Mouse (Mus musculus): Measurements from ENCODE around the gene Tfe3. TPM values are rescaled to one million over a fixed set of nuclear protein-coding genes. Genes with fewer than 3 reads are reported as not detected.
"Not testable (repeated sequence)": the region's sequence is repeated elsewhere in the genome, so short reads cannot be mapped to it uniquely, and the experiment has no call there.

The Tfe3 gene
- polyA plus RNA-seq, 1 experiment, result 81.6 TPM

DNA sequence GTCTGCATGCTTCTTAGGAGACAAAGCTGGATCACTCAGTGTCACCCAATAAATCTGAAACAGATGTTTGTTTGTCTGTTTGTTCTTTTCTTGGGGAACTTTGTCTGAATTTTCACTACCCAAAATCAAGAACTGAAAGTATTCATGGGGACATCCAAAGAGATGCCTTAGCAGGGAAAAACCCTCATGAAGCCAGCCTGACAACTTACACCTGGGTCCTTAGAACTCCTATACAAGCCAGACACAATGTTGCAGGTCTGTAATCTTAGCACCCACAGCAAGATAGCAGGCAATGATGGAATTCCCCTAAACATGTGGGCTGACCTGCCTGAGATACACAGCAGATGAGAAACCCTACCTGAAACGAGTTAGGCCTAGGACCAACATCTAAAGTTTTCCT, 17.4 kb upstream of the Tfe3 start:
- Histone ChIP-seq H3K9me3 (replicated peaks; ENCODE audit: control insufficient read depth, insufficient read depth, low read length, poor library complexity, severe bottlenecking) (no peaks in the 10 kb centered on the region), H3K36me3 (ENCODE audit: control insufficient read depth, insufficient read depth, low read length, poor library complexity, severe bottlenecking) (no peaks in the 10 kb centered on the region), H3K27ac (ENCODE audit: insufficient read depth, low read length) (no peak overlapping the region), H3K27me3 (ENCODE audit: control insufficient read depth, insufficient read depth, low read length, poor library complexity, severe bottlenecking) (no peaks in the 10 kb centered on the region), H3K4me1 (ENCODE audit: control insufficient read depth, insufficient read depth, low read length) (peaks cover 1% of the 10 kb centered on the region), H3K9ac (ENCODE audit: low read depth, poor library complexity, severe bottlenecking) (no peak overlapping the region), H3K4me3 (ENCODE audit: low read depth, low read length) (no peak overlapping the region)
- TF ChIP-seq EP300 (IDR thresholded peaks at IDR 0.05; ENCODE audit: insufficient read depth, low read depth, low read length) (no peak), POLR2A (IDR thresholded peaks at IDR 0.05; ENCODE audit: insufficient read depth, low read length) (no peak), CTCF (IDR thresholded peaks at IDR 0.05; ENCODE audit: low read depth, low read length) (no peak)

DNA sequence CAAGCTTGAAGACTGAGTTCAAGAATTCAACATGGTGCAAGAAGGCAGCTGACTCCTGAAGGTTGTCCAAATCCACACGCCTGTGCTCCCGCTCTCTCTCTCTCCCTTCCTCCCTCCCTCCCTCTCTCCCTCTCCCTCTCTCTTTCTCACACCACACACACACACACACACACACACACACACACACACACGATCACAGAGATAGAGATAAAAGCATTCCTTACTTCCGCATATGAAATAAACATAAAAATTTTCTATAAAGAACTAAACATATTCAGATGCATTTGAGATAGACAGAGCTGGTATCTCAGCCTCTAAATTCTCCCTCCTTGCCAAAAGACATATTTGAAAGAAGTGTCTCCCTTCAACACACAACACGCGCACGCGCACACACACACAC, 16.9 kb upstream of the Tfe3 start:
- H3K9me3 ChIP-seq (replicated peaks; ENCODE audit: control insufficient read depth, insufficient read depth, low read length, poor library complexity, severe bottlenecking), result no peaks in the 10 kb centered on the region
- no peak overlapping the region for H3K27ac ChIP-seq (ENCODE audit: insufficient read depth, low read length)
- H3K27me3 ChIP-seq (ENCODE audit: control insufficient read depth, insufficient read depth, low read length, poor library complexity, severe bottlenecking), result no peaks in the 10 kb centered on the region
- peaks cover 1% of the 10 kb centered on the region for H3K4me1 ChIP-seq (ENCODE audit: control insufficient read depth, insufficient read depth, low read length)
- no peak overlapping the region for H3K9ac ChIP-seq (ENCODE audit: low read depth, poor library complexity, severe bottlenecking)
- H3K36me3 ChIP-seq (ENCODE audit: control insufficient read depth, insufficient read depth, low read length, poor library complexity, severe bottlenecking), result no peaks in the 10 kb centered on the region
- H3K4me3 ChIP-seq (ENCODE audit: low read depth, low read length), result no peak overlapping the region
- TF ChIP-seq EP300 (IDR thresholded peaks at IDR 0.05; ENCODE audit: insufficient read depth, low read depth, low read length) (no peak), POLR2A (IDR thresholded peaks at IDR 0.05; ENCODE audit: insufficient read depth, low read length) (no peak), CTCF (IDR thresholded peaks at IDR 0.05; ENCODE audit: low read depth, low read length) (no peak)

DNA sequence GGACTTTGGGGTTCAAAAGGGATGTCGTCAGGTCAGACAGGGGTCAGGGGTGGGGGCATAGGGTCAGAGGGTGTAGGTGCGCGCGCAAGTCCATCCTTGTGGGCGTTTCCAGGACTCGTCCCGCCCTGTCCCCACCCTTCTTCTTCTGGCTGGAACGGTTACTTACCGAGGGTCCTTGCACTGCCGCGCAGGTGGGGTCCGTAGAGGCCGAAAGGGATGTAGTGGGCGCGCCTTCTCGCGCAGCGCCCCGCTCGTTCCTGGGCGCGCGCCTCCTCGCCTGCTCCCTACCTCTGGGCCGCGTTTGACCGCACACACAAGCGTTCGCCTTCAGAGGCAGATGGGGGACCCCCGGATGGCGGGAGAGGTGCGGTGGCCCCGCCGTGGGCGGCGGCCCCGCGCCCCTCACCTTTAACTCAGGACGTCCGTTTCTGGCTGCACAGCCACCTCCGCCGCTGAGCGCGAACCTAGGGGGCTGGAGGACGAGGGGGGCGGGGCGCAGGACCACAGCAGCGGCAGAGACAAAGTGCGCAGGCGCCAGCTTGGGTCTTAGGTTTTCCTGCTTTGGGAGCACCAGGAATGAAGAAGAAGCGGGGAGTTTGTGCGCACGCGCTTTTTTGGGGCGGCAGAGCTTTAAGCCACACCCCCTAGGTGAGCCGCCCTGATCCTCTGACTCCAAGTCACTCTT, 11.8 kb upstream of the Tfe3 start, which contains the start of gene Ccdc120:
Gene Ccdc120 (minus strand): TSS at position 474 of the 685 bp plus-strand sequence.
- TF ChIP-seq POLR2A (IDR thresholded peaks at IDR 0.05; ENCODE audit: insufficient read depth, low read length) (no peak), EP300 (IDR thresholded peaks at IDR 0.05; ENCODE audit: insufficient read depth, low read depth, low read length) (0 out of 2 replicates have a peak, but pooled peaks have one; percentile 9)
- H3K27me3 ChIP-seq (ENCODE audit: control insufficient read depth, insufficient read depth, low read length, poor library complexity, severe bottlenecking), result no peaks in the 10 kb centered on the region
- peak within 1 kb of the TSS; percentile 58 for H3K27ac ChIP-seq (ENCODE audit: insufficient read depth, low read length)
- no peaks in the 10 kb centered on the region for H3K9me3 ChIP-seq (replicated peaks; ENCODE audit: control insufficient read depth, insufficient read depth, low read length, poor library complexity, severe bottlenecking)
- no peaks in the 10 kb centered on the region for H3K4me1 ChIP-seq (ENCODE audit: control insufficient read depth, insufficient read depth, low read length)
- H3K4me3 ChIP-seq (ENCODE audit: low read depth, low read length), result peak within 1 kb of the TSS; percentile 78
- H3K9ac ChIP-seq (ENCODE audit: low read depth, poor library complexity, severe bottlenecking), result peak within 1 kb of the TSS; percentile 69
- H3K36me3 ChIP-seq (ENCODE audit: control insufficient read depth, insufficient read depth, low read length, poor library complexity, severe bottlenecking), result no peaks in the 10 kb centered on the region

DNA sequence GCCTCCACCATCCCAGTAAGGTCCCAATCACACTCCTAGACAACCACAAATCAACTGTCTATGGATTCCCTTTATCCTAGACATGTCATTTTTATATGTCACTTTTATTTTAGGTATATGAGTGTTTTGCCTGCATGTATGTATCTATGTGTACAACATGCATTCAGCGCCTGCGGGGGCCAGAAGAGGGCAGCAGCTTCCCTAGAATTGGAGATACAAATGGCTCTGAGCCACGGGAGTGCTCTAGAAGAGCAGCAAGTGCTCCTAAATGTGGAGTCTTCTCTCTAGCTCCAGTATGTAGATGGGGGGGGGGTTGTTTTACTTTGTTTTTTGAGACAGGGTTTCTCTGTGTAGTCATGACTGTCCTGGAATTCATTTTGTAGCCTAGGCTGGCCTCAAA, 8.7 kb upstream of the Tfe3 start:
- H3K27me3 ChIP-seq (ENCODE audit: control insufficient read depth, insufficient read depth, low read length, poor library complexity, severe bottlenecking); H3K9me3 ChIP-seq (replicated peaks; ENCODE audit: control insufficient read depth, insufficient read depth, low read length, poor library complexity, severe bottlenecking); H3K36me3 ChIP-seq (ENCODE audit: control insufficient read depth, insufficient read depth, low read length, poor library complexity, severe bottlenecking); H3K4me3 ChIP-seq (ENCODE audit: low read depth, low read length); H3K9ac ChIP-seq (ENCODE audit: low read depth, poor library complexity, severe bottlenecking); H3K4me1 ChIP-seq (ENCODE audit: control insufficient read depth, insufficient read depth, low read length); H3K27ac ChIP-seq (ENCODE audit: insufficient read depth, low read length): not testable (repeated sequence)

DNA sequence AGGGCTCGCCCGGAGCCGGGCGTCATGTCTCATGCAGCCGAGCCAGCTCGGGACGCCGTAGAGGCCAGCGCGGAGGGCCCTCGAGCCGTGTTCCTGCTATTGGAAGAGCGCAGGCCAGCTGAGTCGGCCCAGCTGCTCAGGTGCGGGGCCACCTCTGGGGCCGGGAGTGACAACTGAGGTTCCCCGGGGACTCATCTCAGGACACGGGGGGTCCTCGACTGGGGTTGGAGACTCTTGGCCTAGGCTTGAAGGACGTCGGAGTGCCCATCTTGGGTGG, 499 bp downstream of the Tfe3 start:
- peak overlapping the region; percentile 96 for H3K9ac ChIP-seq (ENCODE audit: low read depth, poor library complexity, severe bottlenecking)
- H3K36me3 ChIP-seq (ENCODE audit: control insufficient read depth, insufficient read depth, low read length, poor library complexity, severe bottlenecking), result peaks cover 18% of the 10 kb centered on the region
- H3K27me3 ChIP-seq (ENCODE audit: control insufficient read depth, insufficient read depth, low read length, poor library complexity, severe bottlenecking), result no peaks in the 10 kb centered on the region
- peak overlapping the region; percentile 92 for H3K4me3 ChIP-seq (ENCODE audit: low read depth, low read length)
- H3K4me1 ChIP-seq (ENCODE audit: control insufficient read depth, insufficient read depth, low read length), result no peaks in the 10 kb centered on the region
- TF ChIP-seq POLR2A (IDR thresholded peaks at IDR 0.05; ENCODE audit: insufficient read depth, low read length) (no peak), CTCF (IDR thresholded peaks at IDR 0.05; ENCODE audit: low read depth, low read length) (no peak), EP300 (IDR thresholded peaks at IDR 0.05; ENCODE audit: insufficient read depth, low read depth, low read length) (no peak)
- H3K27ac ChIP-seq (ENCODE audit: insufficient read depth, low read length), result peak overlapping the region; percentile 96
- no peaks in the 10 kb centered on the region for H3K9me3 ChIP-seq (replicated peaks; ENCODE audit: control insufficient read depth, insufficient read depth, low read length, poor library complexity, severe bottlenecking)

DNA sequence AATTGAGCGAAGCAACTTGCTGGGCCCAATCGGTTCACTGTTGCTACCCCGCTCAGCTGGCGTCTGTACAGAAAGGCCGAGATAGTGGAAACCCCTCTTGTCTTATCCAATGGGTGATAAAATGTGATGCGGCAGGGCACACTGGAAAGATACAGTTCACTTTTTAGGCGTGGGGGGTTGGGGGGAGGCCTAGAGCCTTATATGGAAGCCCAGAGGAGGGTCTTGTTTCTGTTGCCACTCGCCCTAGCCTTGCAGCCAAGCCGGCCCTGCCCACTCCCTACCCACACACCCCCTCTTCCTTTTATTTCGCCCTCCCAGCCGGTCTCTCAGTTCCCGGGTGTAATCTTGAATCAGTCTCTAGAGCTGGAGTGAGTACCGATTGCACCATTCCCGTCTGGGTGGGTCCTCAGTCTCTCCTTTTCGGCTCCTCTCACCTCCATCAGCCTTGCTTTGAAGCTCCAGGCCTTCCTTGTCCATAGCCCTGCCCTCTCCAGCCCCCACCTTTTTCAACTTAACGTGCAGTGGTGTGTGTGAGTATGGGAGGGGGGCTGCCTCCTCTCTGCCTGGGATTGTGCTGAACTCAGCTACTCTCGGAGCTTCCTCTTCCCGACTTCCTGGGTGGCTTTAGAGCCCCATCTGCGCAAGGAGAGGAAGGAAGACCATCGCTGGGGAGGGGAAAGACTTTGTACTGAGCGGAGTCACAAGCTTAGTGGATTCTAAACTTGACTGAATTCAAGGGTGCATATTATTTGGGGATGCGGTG, 1.5 kb downstream of the Tfe3 start:
- Histone ChIP-seq H3K27me3 (ENCODE audit: control insufficient read depth, insufficient read depth, low read length, poor library complexity, severe bottlenecking) (no peaks in the 10 kb centered on the region), H3K9ac (ENCODE audit: low read depth, poor library complexity, severe bottlenecking) (peak overlapping the region; percentile 96), H3K4me3 (ENCODE audit: low read depth, low read length) (peak overlapping the region; percentile 92), H3K4me1 (ENCODE audit: control insufficient read depth, insufficient read depth, low read length) (no peaks in the 10 kb centered on the region), H3K36me3 (ENCODE audit: control insufficient read depth, insufficient read depth, low read length, poor library complexity, severe bottlenecking) (peaks cover 25% of the 10 kb centered on the region), H3K9me3 (replicated peaks; ENCODE audit: control insufficient read depth, insufficient read depth, low read length, poor library complexity, severe bottlenecking) (no peaks in the 10 kb centered on the region), H3K27ac (ENCODE audit: insufficient read depth, low read length) (peak overlapping the region; percentile 96)
- TF ChIP-seq CTCF (IDR thresholded peaks at IDR 0.05; ENCODE audit: low read depth, low read length) (no peak), EP300 (IDR thresholded peaks at IDR 0.05; ENCODE audit: insufficient read depth, low read depth, low read length) (no peak), POLR2A (IDR thresholded peaks at IDR 0.05; ENCODE audit: insufficient read depth, low read length) (no peak)

Data from ES-Bruce4 (cell line).